Mouse (Mus musculus): ENCODE results near the gene Iqcf4. TPM values are rescaled to one million over a fixed set of nuclear protein-coding genes. Genes with fewer than 3 reads are reported as not detected.

The Iqcf4 gene
- polyA plus RNA-seq, 1 experiment from 2014 or later, result not detected

DNA sequence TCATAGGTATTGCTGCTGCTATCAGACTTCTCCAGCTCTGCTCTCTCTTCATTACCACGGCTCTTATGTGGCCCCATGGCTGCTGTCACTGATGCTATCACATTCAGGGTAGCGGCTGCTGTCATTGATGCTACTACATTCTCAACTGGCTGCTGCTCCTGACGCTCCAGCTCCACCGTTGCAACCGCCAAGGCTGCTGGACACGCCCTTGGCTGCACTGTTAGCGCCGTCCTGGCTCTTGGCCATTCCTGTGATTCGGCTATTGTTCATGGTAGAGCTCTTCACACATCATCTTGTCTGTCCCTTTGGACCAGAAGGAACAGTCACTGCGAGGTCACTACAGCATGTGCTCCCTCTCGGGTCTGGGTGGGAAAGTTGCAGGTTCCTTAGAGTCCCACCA is 8.5 kb downstream of the Iqcf4 start:
- DNase-seq (ENCODE audit: low spot score) (no peak), ATAC-seq (replicated peaks; ENCODE audit: low FRiP score) (no peak)
- no peak overlapping the region for H3K9ac ChIP-seq (ENCODE audit: low read length)
- no peak overlapping the region for H3K4me3 ChIP-seq (ENCODE audit: low read depth, low read length)
- no peaks in the 10 kb centered on the region for H3K9me3 ChIP-seq (ENCODE audit: control insufficient read depth, low read length)
- no peaks in the 10 kb centered on the region for H3K4me1 ChIP-seq (replicated peaks; ENCODE audit: control insufficient read depth, insufficient read depth, low read length)
- H3K27me3 ChIP-seq (ENCODE audit: control insufficient read depth, insufficient read depth, low read length), result no peaks in the 10 kb centered on the region
- 94% methylated on average over 11 of the region's 11 CpGs for WGBS
- no peak overlapping the region for H3K4me2 ChIP-seq (ENCODE audit: low read depth, low read length, severe bottlenecking)
- H3K27ac ChIP-seq (ENCODE audit: low read depth, low read length), result no peak overlapping the region
- no peaks in the 10 kb centered on the region for H3K36me3 ChIP-seq (ENCODE audit: control insufficient read depth, insufficient read depth, low read length)

- Histone ChIP-seq H3K27ac (ENCODE audit: low read depth, low read length) (no peak within 1 kb of the TSS), H3K36me3 (ENCODE audit: control insufficient read depth, insufficient read depth, low read length) (no peaks in the 10 kb centered on the region), H3K4me2 (ENCODE audit: low read depth, low read length, severe bottlenecking) (no peak within 1 kb of the TSS), H3K4me1 (replicated peaks; ENCODE audit: control insufficient read depth, insufficient read depth, low read length) (no peaks in the 10 kb centered on the region), H3K9ac (ENCODE audit: low read length) (no peak within 1 kb of the TSS), H3K4me3 (ENCODE audit: low read depth, low read length) (no peak within 1 kb of the TSS), H3K27me3 (ENCODE audit: control insufficient read depth, insufficient read depth, low read length) (no peaks in the 10 kb centered on the region), H3K9me3 (ENCODE audit: control insufficient read depth, low read length) (no peaks in the 10 kb centered on the region)
- ATAC-seq (replicated peaks; ENCODE audit: low FRiP score) (no peak), DNase-seq (ENCODE audit: low spot score) (no peak)
- 94% methylated on average over 5 of the region's 5 CpGs for WGBS
Observed at GRCm38 (mm10) chr9:106561531-106561930, 9.3 kb downstream of the Iqcf4 start, which contains the start of gene Iqcf3. Gene Iqcf3, minus strand, starts transcription at chr9:106561631.

GRCm38 (mm10) chr9:106534975-106535374 is 35.8 kb downstream of the Iqcf4 start:
- WGBS, result 91% methylated on average over 11 of the region's 11 CpGs
- H3K27me3 ChIP-seq (ENCODE audit: control insufficient read depth, insufficient read depth, low read length), result no peaks in the 10 kb centered on the region

GRCm38 (mm10) chr9:106534296-106534695 is 36.5 kb downstream of the Iqcf4 start:
- no peaks in the 10 kb centered on the region for H3K36me3 ChIP-seq (ENCODE audit: control insufficient read depth, insufficient read depth, low read length)
- no peak overlapping the region for H3K27ac ChIP-seq (ENCODE audit: low read depth, low read length)
- 93% methylated on average over 7 of the region's 7 CpGs for WGBS
- H3K27me3 ChIP-seq (ENCODE audit: control insufficient read depth, insufficient read depth, low read length), result no peaks in the 10 kb centered on the region
- H3K4me1 ChIP-seq (replicated peaks; ENCODE audit: control insufficient read depth, insufficient read depth, low read length), result no peaks in the 10 kb centered on the region
- H3K4me3 ChIP-seq (ENCODE audit: low read depth, low read length), result no peak overlapping the region
- no peaks in the 10 kb centered on the region for H3K9me3 ChIP-seq (ENCODE audit: control insufficient read depth, low read length)
- DNase-seq (ENCODE audit: low spot score) (no peak), ATAC-seq (replicated peaks; ENCODE audit: low FRiP score) (no peak)
- H3K9ac ChIP-seq (ENCODE audit: low read length), result no peak overlapping the region
- H3K4me2 ChIP-seq (ENCODE audit: low read depth, low read length, severe bottlenecking), result no peak overlapping the region

More at GRCm38 (mm10) chr9:106534975-106535374, 35.8 kb downstream of the Iqcf4 start:
- Histone ChIP-seq H3K36me3 (ENCODE audit: control insufficient read depth, insufficient read depth, low read length) (no peaks in the 10 kb centered on the region), H3K9me3 (ENCODE audit: control insufficient read depth, low read length) (no peaks in the 10 kb centered on the region), H3K9ac (ENCODE audit: low read length) (no peak overlapping the region), H3K4me2 (ENCODE audit: low read depth, low read length, severe bottlenecking) (no peak overlapping the region), H3K4me1 (replicated peaks; ENCODE audit: control insufficient read depth, insufficient read depth, low read length) (no peaks in the 10 kb centered on the region), H3K27ac (ENCODE audit: low read depth, low read length) (no peak overlapping the region), H3K4me3 (ENCODE audit: low read depth, low read length) (no peak overlapping the region)
- no peak for DNase-seq (ENCODE audit: low spot score)
- no peak for ATAC-seq (replicated peaks; ENCODE audit: low FRiP score)

- DNase-seq (ENCODE audit: low spot score), result peak; percentile 69
- 23% methylated on average over 3 of the region's 3 CpGs for WGBS
- H3K4me3 ChIP-seq (ENCODE audit: low read depth, low read length), result no peak overlapping the region
- H3K9me3 ChIP-seq (ENCODE audit: control insufficient read depth, low read length), result no peaks in the 10 kb centered on the region
- no peaks in the 10 kb centered on the region for H3K36me3 ChIP-seq (ENCODE audit: control insufficient read depth, insufficient read depth, low read length)
- H3K27me3 ChIP-seq (ENCODE audit: control insufficient read depth, insufficient read depth, low read length), result no peaks in the 10 kb centered on the region
- H3K4me1 ChIP-seq (replicated peaks; ENCODE audit: control insufficient read depth, insufficient read depth, low read length), result no peaks in the 10 kb centered on the region
- H3K9ac ChIP-seq (ENCODE audit: low read length), result no peak overlapping the region
- no peak overlapping the region for H3K27ac ChIP-seq (ENCODE audit: low read depth, low read length)
- no peak overlapping the region for H3K4me2 ChIP-seq (ENCODE audit: low read depth, low read length, severe bottlenecking)
- ATAC-seq (replicated peaks; ENCODE audit: low FRiP score), result no peak
Observed at GRCm38 (mm10) chr9:106531833-106532232, 39.0 kb downstream of the Iqcf4 start.

DNA sequence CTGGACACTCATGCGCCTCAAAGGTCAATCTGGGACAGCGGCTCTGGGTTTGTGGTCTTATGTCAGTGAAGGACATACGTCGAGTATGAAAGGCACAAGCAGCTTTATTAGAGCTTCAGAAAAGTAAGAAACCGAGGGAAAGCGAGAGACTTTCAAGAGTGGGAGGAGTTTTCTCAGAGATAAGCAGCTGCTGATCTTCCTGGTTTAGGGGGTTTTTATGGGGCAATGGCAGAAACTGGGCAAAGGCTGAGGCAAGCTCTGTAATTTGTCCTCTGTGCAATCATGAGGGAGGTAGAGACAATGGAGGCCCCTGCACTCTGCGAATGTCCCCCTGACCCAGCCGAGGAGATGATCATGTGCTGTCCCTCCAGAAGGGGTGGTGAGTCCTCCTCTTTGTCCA is 50.9 kb downstream of the Iqcf4 start:
- Histone ChIP-seq H3K27ac (ENCODE audit: low read depth, low read length) (no peak overlapping the region), H3K4me2 (ENCODE audit: low read depth, low read length, severe bottlenecking) (no peak overlapping the region), H3K36me3 (ENCODE audit: control insufficient read depth, insufficient read depth, low read length) (no peaks in the 10 kb centered on the region), H3K9me3 (ENCODE audit: control insufficient read depth, low read length) (no peaks in the 10 kb centered on the region), H3K27me3 (ENCODE audit: control insufficient read depth, insufficient read depth, low read length) (no peaks in the 10 kb centered on the region), H3K4me3 (ENCODE audit: low read depth, low read length) (no peak overlapping the region), H3K4me1 (replicated peaks; ENCODE audit: control insufficient read depth, insufficient read depth, low read length) (no peaks in the 10 kb centered on the region), H3K9ac (ENCODE audit: low read length) (no peak overlapping the region)
- WGBS, result 83% methylated on average over 8 of the region's 8 CpGs
- ATAC-seq (replicated peaks; ENCODE audit: low FRiP score) (no peak), DNase-seq (ENCODE audit: low spot score) (no peak)

GRCm38 (mm10) chr9:106519433-106519832 is 51.4 kb downstream of the Iqcf4 start:
- H3K4me1 ChIP-seq (replicated peaks; ENCODE audit: control insufficient read depth, insufficient read depth, low read length), result no peaks in the 10 kb centered on the region
- no peak overlapping the region for H3K4me2 ChIP-seq (ENCODE audit: low read depth, low read length, severe bottlenecking)
- 80% methylated on average over 2 of the region's 2 CpGs for WGBS
- no peak overlapping the region for H3K9ac ChIP-seq (ENCODE audit: low read length)
- H3K27ac ChIP-seq (ENCODE audit: low read depth, low read length), result no peak overlapping the region
- DNase-seq (ENCODE audit: low spot score) (no peak), ATAC-seq (replicated peaks; ENCODE audit: low FRiP score) (no peak)
- no peaks in the 10 kb centered on the region for H3K27me3 ChIP-seq (ENCODE audit: control insufficient read depth, insufficient read depth, low read length)
- H3K9me3 ChIP-seq (ENCODE audit: control insufficient read depth, low read length), result no peaks in the 10 kb centered on the region
- H3K36me3 ChIP-seq (ENCODE audit: control insufficient read depth, insufficient read depth, low read length), result no peaks in the 10 kb centered on the region
- H3K4me3 ChIP-seq (ENCODE audit: low read depth, low read length), result no peak overlapping the region

Other genes starting within 250 kb of the Iqcf4 start
- 26.8 and 27.6 TPM in 2 replicates for gene Dusp7, start 202.4 kb downstream of the Iqcf4 start, polyA plus RNA-seq (2014; fragmentation: Nextera tagmentation; extraction: Ambion mirVana)
- 879 and 889 TPM in 2 replicates for gene Rpl29, start 141.5 kb downstream of the Iqcf4 start, polyA plus RNA-seq (2014; fragmentation: Nextera tagmentation; extraction: Ambion mirVana)
- 39.5 and 43.4 TPM in 2 replicates for gene Acy1, start 132.7 kb downstream of the Iqcf4 start, polyA plus RNA-seq (2014; fragmentation: Nextera tagmentation; extraction: Ambion mirVana)
- 4.6 and 4.7 TPM in 2 replicates for gene Abhd14b, start 123.5 kb downstream of the Iqcf4 start, polyA plus RNA-seq (2014; fragmentation: Nextera tagmentation; extraction: Ambion mirVana)
- 38.3 and 41.0 TPM in 2 replicates for gene Abhd14a, start 123.3 kb downstream of the Iqcf4 start, polyA plus RNA-seq (2014; fragmentation: Nextera tagmentation; extraction: Ambion mirVana)
- gene Pcbp4, start 117.7 kb downstream of the Iqcf4 start, polyA plus RNA-seq (2014; fragmentation: Nextera tagmentation; extraction: Ambion mirVana), result 300 and 309 TPM in 2 replicates
- 0.19 and 0.71 TPM in 2 replicates for gene Gpr62, start 105.1 kb downstream of the Iqcf4 start, polyA plus RNA-seq (2014; fragmentation: Nextera tagmentation; extraction: Ambion mirVana)
- 56.5 and 63.7 TPM in 2 replicates for gene Rrp9, start 95.0 kb downstream of the Iqcf4 start, polyA plus RNA-seq (2014; fragmentation: Nextera tagmentation; extraction: Ambion mirVana)
- gene Parp3, start 94.0 kb downstream of the Iqcf4 start, polyA plus RNA-seq (2014; fragmentation: Nextera tagmentation; extraction: Ambion mirVana), result 1.2 TPM in 2 replicates
- not detected in 2 replicates for gene Iqcf1, start 71.0 kb downstream of the Iqcf4 start, polyA plus RNA-seq (2014; fragmentation: Nextera tagmentation; extraction: Ambion mirVana)
- gene Iqcf5, start 56.4 kb downstream of the Iqcf4 start, polyA plus RNA-seq (2014; fragmentation: Nextera tagmentation; extraction: Ambion mirVana), result not detected in 2 replicates
- gene Iqcf3, start 9.4 kb downstream of the Iqcf4 start, polyA plus RNA-seq (2014; fragmentation: Nextera tagmentation; extraction: Ambion mirVana), result not detected in 2 replicates
- gene Iqcf6, start 55.6 kb upstream of the Iqcf4 start, polyA plus RNA-seq (2014; fragmentation: Nextera tagmentation; extraction: Ambion mirVana), result not detected in 2 replicates
- 3.3 TPM in 2 replicates for gene Grm2, start 85.1 kb upstream of the Iqcf4 start, polyA plus RNA-seq (2014; fragmentation: Nextera tagmentation; extraction: Ambion mirVana)
- gene Tex264, start 114.9 kb upstream of the Iqcf4 start, polyA plus RNA-seq (2014; fragmentation: Nextera tagmentation; extraction: Ambion mirVana), result 29.2 and 31.9 TPM in 2 replicates
- gene Rad54l2, start 218.2 kb upstream of the Iqcf4 start, polyA plus RNA-seq (2014; fragmentation: Nextera tagmentation; extraction: Ambion mirVana), result 7.8 and 8.0 TPM in 2 replicates

Measured in forebrain, embryonic 11.5 days (tissue).